Mouse (Mus musculus): ENCODE results near the gene Galnt17. TPM values are rescaled to one million over a fixed set of nuclear protein-coding genes. Genes with fewer than 3 reads are reported as not detected.
A peak's percentile ranks its signal among the peaks of the same experiment; 100 is the strongest.

The Galnt17 gene
- total RNA-seq, 2 experiments from 2014 or later = 3.3 to 9.2 TPM

- DNase-seq (ENCODE audit: low spot score) = no peak
These were observed 285.8 kb downstream of the Galnt17 start for GRCm38 (mm10) chr5:131022396-131022993.

- DNase-seq (ENCODE audit: low spot score) = no peak
These were observed 287.4 kb downstream of the Galnt17 start for GRCm38 (mm10) chr5:131020936-131021335.

- DNase-seq (ENCODE audit: low spot score) = no peak
These were observed 288.8 kb downstream of the Galnt17 start for GRCm38 (mm10) chr5:131019346-131019965.

GRCm38 (mm10) chr5:131016066-131016465, 292.2 kb downstream of the Galnt17 start:
- DNase-seq (ENCODE audit: low spot score) = no peak

GRCm38 (mm10) chr5:131015341-131015740, 293.0 kb downstream of the Galnt17 start:
- no peak for DNase-seq (ENCODE audit: low spot score)

- DNase-seq (ENCODE audit: low spot score) = no peak
These were observed 294.5 kb downstream of the Galnt17 start for GRCm38 (mm10) chr5:131013816-131014215.

- no peak for DNase-seq (ENCODE audit: low spot score)
These were observed 295.2 kb downstream of the Galnt17 start for GRCm38 (mm10) chr5:131013101-131013500.

GRCm38 (mm10) chr5:131009510-131009909, 298.8 kb downstream of the Galnt17 start:
- DNase-seq (ENCODE audit: low spot score) = no peak

GRCm38 (mm10) chr5:131008507-131008906, 299.8 kb downstream of the Galnt17 start:
- peak; percentile 57 for DNase-seq (ENCODE audit: low spot score)

- DNase-seq (ENCODE audit: low spot score) = peak; percentile 34
These were observed 300.3 kb downstream of the Galnt17 start for GRCm38 (mm10) chr5:131007871-131008505.

- DNase-seq (ENCODE audit: low spot score) = peak; percentile 13
These were observed 301.1 kb downstream of the Galnt17 start for GRCm38 (mm10) chr5:131007198-131007597.

GRCm38 (mm10) chr5:131006524-131006923, 301.8 kb downstream of the Galnt17 start:
- DNase-seq (ENCODE audit: low spot score) = no peak

- no peak for DNase-seq (ENCODE audit: low spot score)
These were observed 307.7 kb downstream of the Galnt17 start for GRCm38 (mm10) chr5:131000572-131000971.

- DNase-seq (ENCODE audit: low spot score) = no peak
These were observed 329.0 kb downstream of the Galnt17 start for GRCm38 (mm10) chr5:130979321-130979720.

- peak; percentile 3 for DNase-seq (ENCODE audit: low spot score)
These were observed 329.4 kb downstream of the Galnt17 start for GRCm38 (mm10) chr5:130978871-130979270.

- DNase-seq (ENCODE audit: low spot score) = no peak
These were observed 330.3 kb downstream of the Galnt17 start for GRCm38 (mm10) chr5:130977999-130978398.

- no peak for DNase-seq (ENCODE audit: low spot score)
These were observed 355.9 kb downstream of the Galnt17 start for GRCm38 (mm10) chr5:130952361-130952760.

GRCm38 (mm10) chr5:130950894-130951400, 357.4 kb downstream of the Galnt17 start:
- DNase-seq (ENCODE audit: low spot score) = peak; percentile 7

GRCm38 (mm10) chr5:130950421-130950820, 357.9 kb downstream of the Galnt17 start:
- DNase-seq (ENCODE audit: low spot score) = no peak

- DNase-seq (ENCODE audit: low spot score) = no peak
These were observed 358.6 kb downstream of the Galnt17 start for GRCm38 (mm10) chr5:130949710-130950109.

- DNase-seq (ENCODE audit: low spot score) = peak; percentile 61
These were observed 369.2 kb downstream of the Galnt17 start for GRCm38 (mm10) chr5:130938911-130939608.

GRCm38 (mm10) chr5:130938274-130938741, 370.0 kb downstream of the Galnt17 start:
- peak; percentile 34 for DNase-seq (ENCODE audit: low spot score)
